Mouse (Mus musculus) kidney, postnatal 0 days (tissue): ENCODE results near the gene Tmem237. TPM values are rescaled to one million over a fixed set of nuclear protein-coding genes. Genes with fewer than 3 reads are reported as not detected.
A peak's percentile ranks its signal among the peaks of the same experiment; 100 is the strongest.

Experiments used
- ATAC-seq: fragments of 200-750 bp; cut with Nextera tagmentation; replicated peaks from 2 replicates; pipeline ENCODE4 v1.8.0; 2017; ENCODE audit warnings: low read depth, moderate number of reproducible peaks, moderate TSS enrichment, moderate library complexity; ENCODE audit not compliant: low FRiP score
- DNase-seq: peaks from one replicate; pipeline ENCODE4 v3.0.0-alpha.2; 2016; ENCODE audit warnings: low spot score
- H3K27ac ChIP-seq: fragments of 300-500 bp; sonication (generic); 2 replicates; pipeline ENCODE4 v1.5.1; 2014; ENCODE audit warnings: mild to moderate bottlenecking
- H3K27me3 ChIP-seq: fragments of 300-500 bp; sonication (generic); 2 replicates; pipeline ENCODE4 v1.6.1; 2014; ENCODE audit warnings: low read length, mixed read lengths; ENCODE audit not compliant: insufficient read depth
- H3K36me3 ChIP-seq: fragments of 300-500 bp; sonication (generic); 2 replicates; pipeline ENCODE4 v1.6.1; 2014; ENCODE audit warnings: low read length, mixed read lengths; ENCODE audit not compliant: insufficient read depth
- H3K4me1 ChIP-seq: fragments of 300-500 bp; sonication (generic); replicated peaks from 2 replicates; pipeline ENCODE4 v1.6.1; 2014; ENCODE audit warnings: antibody characterized with exemption, low read length, mixed read lengths; ENCODE audit not compliant: insufficient read depth
- H3K4me2 ChIP-seq: fragments of 300-500 bp; sonication (generic); 2 replicates; pipeline ENCODE4 v1.6.1; 2014; ENCODE audit warnings: mild to moderate bottlenecking, low read length, moderate library complexity, mixed read lengths
- H3K4me3 ChIP-seq: fragments of 300-500 bp; sonication (generic); replicated peaks from 2 replicates; pipeline ENCODE4 v1.5.1; 2014; ENCODE audit warnings: low read depth, low read length
- H3K9ac ChIP-seq: fragments of 300-500 bp; sonication (generic); 2 replicates; pipeline ENCODE4 v1.6.1; 2014; ENCODE audit warnings: low read depth, low read length
- H3K9me3 ChIP-seq: fragments of 300-500 bp; sonication (generic); replicated peaks from 2 replicates; pipeline ENCODE4 v1.6.1; 2016; ENCODE audit warnings: low read length, inconsistent platforms, mixed read lengths
- CTCF ChIP-seq: IDR thresholded peaks from 2 replicates; pipeline ENCODE4 v1.5.1; 2016; ENCODE audit warnings: antibody characterized with exemption, low read depth, mild to moderate bottlenecking, moderate library complexity
- WGBS: fragments of 180-500 bp; shearing (Covaris S2); extraction: QIAGEN DNeasy Blood & Tissue Kit; methylation state at CpG from one replicate; pipeline ENCODE4 v1.1.7; 2014; 5-methylcytosine and 5-hydroxymethylcytosine counted together
- polyA plus RNA-seq: library from polyadenylated mRNA; unstranded; fragments of >200 nt; fragmentation: Nextera tagmentation; extraction: Ambion mirVana; gene quantifications from 2 replicates; pipeline ENCODE4 v1.2.1, GENCODE M21; 2015

The Tmem237 gene
- polyA plus RNA-seq, 1 experiment from 2014 or later = 39.9 TPM

- Histone ChIP-seq H3K4me3 (no peak overlapping the region), H3K36me3 (no peaks in the 10 kb centered on the region), H3K27me3 (no peaks in the 10 kb centered on the region), H3K27ac (no peak overlapping the region), H3K9ac (no peak overlapping the region), H3K4me2 (no peak overlapping the region), H3K4me1 (no peaks in the 10 kb centered on the region), H3K9me3 (no peaks in the 10 kb centered on the region)
- DNase-seq = no peak
- 51% methylated on average over 3 of the region's 3 CpGs for WGBS
- no peak for ATAC-seq
- TF ChIP-seq CTCF = no peak
These were observed 56.5 kb downstream of the Tmem237 start for GRCm38 (mm10) chr1:59063697-59064096.

GRCm38 (mm10) chr1:59056955-59057354 is 63.3 kb downstream of the Tmem237 start:
- TF ChIP-seq CTCF = no peak
- H3K4me2 ChIP-seq = no peak overlapping the region
- H3K27me3 ChIP-seq = no peaks in the 10 kb centered on the region
- WGBS = 56% methylated on average over 2 of the region's 2 CpGs
- no peak overlapping the region for H3K9ac ChIP-seq
- no peak overlapping the region for H3K27ac ChIP-seq
- H3K4me3 ChIP-seq = no peak overlapping the region
- ATAC-seq (no peak), DNase-seq (peak; percentile 1)
- no peaks in the 10 kb centered on the region for H3K9me3 ChIP-seq
- no peaks in the 10 kb centered on the region for H3K36me3 ChIP-seq
- no peaks in the 10 kb centered on the region for H3K4me1 ChIP-seq

- Histone ChIP-seq H3K4me1 (no peaks in the 10 kb centered on the region), H3K9ac (no peak overlapping the region), H3K4me3 (no peak overlapping the region), H3K9me3 (no peaks in the 10 kb centered on the region), H3K27me3 (no peaks in the 10 kb centered on the region), H3K36me3 (no peaks in the 10 kb centered on the region), H3K4me2 (no peak overlapping the region), H3K27ac (no peak overlapping the region)
- ATAC-seq = no peak
- 74% methylated on average over 2 of the region's 2 CpGs for WGBS
- TF ChIP-seq CTCF = no peak
- DNase-seq = no peak
These were observed 68.9 kb downstream of the Tmem237 start for GRCm38 (mm10) chr1:59051306-59051705.

Other genes starting within 250 kb of the Tmem237 start
- 14.1 and 16.2 TPM in 2 replicates for gene Trak2, start 147.0 kb downstream of the Tmem237 start, polyA plus RNA-seq
- 22.3 and 23.8 TPM in 2 replicates for gene Stradb, start 146.9 kb downstream of the Tmem237 start, polyA plus RNA-seq
- gene C2cd6, start 25.5 kb downstream of the Tmem237 start, polyA plus RNA-seq = not detected in 2 replicates
- gene Mpp4, start 43.0 kb upstream of the Tmem237 start, polyA plus RNA-seq = 0.43 and 0.49 TPM in 2 replicates
- gene Als2, start 116.8 kb upstream of the Tmem237 start, polyA plus RNA-seq = 6.0 and 7.3 TPM in 2 replicates
- 0.84 and 0.89 TPM in 2 replicates for gene Cdk15, start 136.5 kb upstream of the Tmem237 start, polyA plus RNA-seq